Mouse (Mus musculus) left cerebral cortex, adult 9 months (tissue): ENCODE data around the gene Tuba1b.
"Not testable (repeated sequence)": the region's sequence is repeated elsewhere in the genome, so short reads cannot be mapped to it uniquely, and the experiment has no call there.

Experiments
- DNase-seq, 2 experiments: peaks; one replicate each; pipeline ENCODE4 v3.0.0; 2022; ENCODE audit warnings: low spot score in 2 of 2

Gene Tuba1b

GRCm38 (mm10) chr15:98954425-98955253 lies 20.3 kb upstream of the Tuba1b start:
- peak in 1 of 2 experiments; percentile 61 for DNase-seq

- peak; percentile 94 to 98 for DNase-seq
These were observed 19.3 kb upstream of the Tuba1b start, which contains the start of the genes Gm49450 and Tuba1a for GRCm38 (mm10) chr15:98953401-98954356. Gene Gm49450 (minus strand): TSS chr15:98953551. Gene Tuba1a (minus strand): TSS chr15:98953703.

GRCm38 (mm10) chr15:98952751-98953400 lies 18.5 kb upstream of the Tuba1b start:
- no peak for DNase-seq

GRCm38 (mm10) chr15:98952063-98952455 lies 17.7 kb upstream of the Tuba1b start:
- DNase-seq = no peak

- DNase-seq = not testable (repeated sequence)
These were observed 17.0 kb upstream of the Tuba1b start for GRCm38 (mm10) chr15:98951122-98952062.

GRCm38 (mm10) chr15:98949607-98949892 lies 15.2 kb upstream of the Tuba1b start:
- no peak for DNase-seq

- no peak for DNase-seq
These were observed 14.7 kb upstream of the Tuba1b start for GRCm38 (mm10) chr15:98948857-98949606.

GRCm38 (mm10) chr15:98948382-98948781 lies 14.0 kb upstream of the Tuba1b start:
- DNase-seq = no peak

- DNase-seq = no peak
These were observed 13.5 kb upstream of the Tuba1b start for GRCm38 (mm10) chr15:98947884-98948283.

GRCm38 (mm10) chr15:98943133-98943532 lies 8.8 kb upstream of the Tuba1b start:
- DNase-seq = no peak

- DNase-seq = no peak
These were observed 7.7 kb upstream of the Tuba1b start for GRCm38 (mm10) chr15:98942081-98942480.

- no peak for DNase-seq
These were observed 7.2 kb upstream of the Tuba1b start for GRCm38 (mm10) chr15:98941539-98941938.

GRCm38 (mm10) chr15:98940816-98941215 lies 6.5 kb upstream of the Tuba1b start:
- no peak for DNase-seq

GRCm38 (mm10) chr15:98933833-98934216 lies 540 bp downstream of the Tuba1b start:
- peak; percentile 91 to 97 for DNase-seq

GRCm38 (mm10) chr15:98933004-98933671 lies 1.2 kb downstream of the Tuba1b start:
- DNase-seq = not testable (repeated sequence)

- DNase-seq = no peak
These were observed 3.4 kb downstream of the Tuba1b start for GRCm38 (mm10) chr15:98930998-98931397.

GRCm38 (mm10) chr15:98930017-98930734 lies 4.2 kb downstream of the Tuba1b start:
- DNase-seq = no peak

- peak in 1 of 2 experiments; percentile 73 for DNase-seq
These were observed 5.6 kb downstream of the Tuba1b start for GRCm38 (mm10) chr15:98928598-98929240.
